Mouse (Mus musculus) adrenal gland, postnatal 10 days (tissue): ENCODE measurements at regions not wholly inside any gene's neighbourhood (a gene's known extent, or its start where the extent isn't known, plus 50 kb on each side); places are given as distances from the start of the nearest gene placed in this dataset.

Experiments
- DNase-seq: peaks from one replicate; pipeline ENCODE4 v3.0.0; 2021; ENCODE audit warnings: mixed read lengths

- no peak for DNase-seq
These were observed 265.3 kb downstream of the Rpl36a-ps1 start for GRCm38 (mm10) chr14:98728863-98729262.

GRCm38 (mm10) chr14:98722481-98722880 lies 271.6 kb downstream of the Rpl36a-ps1 start:
- no peak for DNase-seq

GRCm38 (mm10) chr14:98721033-98721432 lies 273.1 kb downstream of the Rpl36a-ps1 start:
- DNase-seq: no peak

GRCm38 (mm10) chr14:98708045-98708444 lies 286.1 kb downstream of the Rpl36a-ps1 start:
- no peak for DNase-seq

- no peak for DNase-seq
These were observed 286.5 kb downstream of the Rpl36a-ps1 start for GRCm38 (mm10) chr14:98707574-98707973.

- DNase-seq: no peak
These were observed 290.8 kb downstream of the Rpl36a-ps1 start for GRCm38 (mm10) chr14:98703289-98703688.

- no peak for DNase-seq
These were observed 337.6 kb downstream of the Rpl36a-ps1 start for GRCm38 (mm10) chr14:98656533-98656932.

- no peak for DNase-seq
These were observed 339.8 kb downstream of the Rpl36a-ps1 start for GRCm38 (mm10) chr14:98654191-98654809.

- no peak for DNase-seq
These were observed 342.9 kb downstream of the Rpl36a-ps1 start for GRCm38 (mm10) chr14:98651221-98651620.

GRCm38 (mm10) chr14:98650520-98650919 lies 343.6 kb downstream of the Rpl36a-ps1 start:
- no peak for DNase-seq

- DNase-seq: no peak
These were observed 346.5 kb downstream of the Rpl36a-ps1 start for GRCm38 (mm10) chr14:98647614-98648013.

GRCm38 (mm10) chr14:98643756-98644155 lies 350.4 kb downstream of the Rpl36a-ps1 start:
- no peak for DNase-seq

GRCm38 (mm10) chr14:98642661-98643331 lies 351.3 kb downstream of the Rpl36a-ps1 start:
- no peak for DNase-seq

- no peak for DNase-seq
These were observed 365.1 kb downstream of the Rpl36a-ps1 start for GRCm38 (mm10) chr14:98629026-98629425.

GRCm38 (mm10) chr14:98626476-98626875 lies 367.6 kb downstream of the Rpl36a-ps1 start:
- no peak for DNase-seq

GRCm38 (mm10) chr14:98625867-98626266 lies 368.3 kb downstream of the Rpl36a-ps1 start:
- DNase-seq: no peak

GRCm38 (mm10) chr14:98605772-98606171 lies 388.3 kb downstream of the Rpl36a-ps1 start:
- DNase-seq: no peak

- DNase-seq: no peak
These were observed 397.9 kb downstream of the Rpl36a-ps1 start for GRCm38 (mm10) chr14:98596252-98596651.

GRCm38 (mm10) chr14:98589846-98590245 lies 404.3 kb downstream of the Rpl36a-ps1 start:
- DNase-seq: peak; percentile 82

GRCm38 (mm10) chr14:98571644-98572043 lies 402.1 kb upstream of the Dach1 start:
- DNase-seq: no peak

- no peak for DNase-seq
These were observed 392.4 kb upstream of the Dach1 start for GRCm38 (mm10) chr14:98562002-98562401.

- no peak for DNase-seq
These were observed 370.2 kb upstream of the Dach1 start for GRCm38 (mm10) chr14:98539792-98540191.

- DNase-seq: no peak
These were observed 368.7 kb upstream of the Dach1 start for GRCm38 (mm10) chr14:98538267-98538666.

- DNase-seq: no peak
These were observed 364.0 kb upstream of the Dach1 start for GRCm38 (mm10) chr14:98533600-98533999.
